Mouse (Mus musculus) myocyte (in vitro differentiated cells): ENCODE measurements at regions not wholly inside any gene's neighbourhood (a gene's known extent, or its start where the extent isn't known, plus 50 kb on each side); places are given as distances from the start of the nearest gene placed in this dataset.

ENCODE experiments used
- MAX ChIP-seq: IDR thresholded peaks from one replicate; pipeline ENCODE4 v1.6.1; 2011; ENCODE audit warnings: low read depth, mild to moderate bottlenecking, control low read depth
- POLR2A ChIP-seq: IDR thresholded peaks from one replicate; pipeline ENCODE4 v1.6.1; 2011; ENCODE audit warnings: low read depth, mild to moderate bottlenecking, control low read depth, moderate library complexity; ENCODE audit not compliant: insufficient read length

GRCm38 (mm10) chr16:49970297-49970804 lies 170.0 kb downstream of the Cd47 start:
- no peak for TF ChIP-seq POLR2A
- TF ChIP-seq MAX = no peak
